Comparison of ENCODE assay signal across 16 mouse cellular contexts in genomic region chr13:88186579-88186978, GRCm38 (mm10).
DNase-seq lines count a peak whose midpoint lies in the region; TF ChIP-seq lines count a peak whose summit lies in the region.
"Had no signal": no experiment of that assay in that cellular context is flagged by ENCODE, and none has a peak within 500 bp of the region (broad histone marks: within the 10 kb centered on the region; RNA-seq: fewer than 3 reads in every experiment).

No protein-coding gene starts in this region.

- TF ChIP-seq CTCF in brain, embryonic 14.5 days (IDR thresholded peaks at IDR 0.05; ENCODE audit: borderline replicate concordance, extremely low read depth, insufficient read depth, insufficient read length) = no peak

- intact Hi-C loops in left cerebral cortex, postnatal 14 days (cut with DNase I) = no loop called here
- intact Hi-C loops in left cerebral cortex, postnatal 4 days (cut with DNase I) = no loop called here

- peak; percentile 10 to 47 for DNase-seq in frontal cortex, adult 2 months (ENCODE audit: extremely low spot score in 1 of 2, low spot score in 1 of 2)
- DNase-seq in frontal cortex, postnatal 14 days (ENCODE audit: low spot score in 2 of 2) = no peak
- DNase-seq in left cerebral cortex, postnatal 14 days (ENCODE audit: low spot score in 2 of 2) = peak; percentile 9 to 19
- no peak for DNase-seq in left cerebral cortex, postnatal 4 days
- peak; percentile 64 for DNase-seq in brain, adult 2 months (ENCODE audit: low read depth, low spot score)
- DNase-seq in brain, embryonic 14.5 days (ENCODE audit: low read depth) = peak; percentile 8
- no peak for DNase-seq in lung, adult 18-20 months
- DNase-seq: adrenal gland, adult 2 months; adrenal gland, postnatal 25 days; cerebellum, adult 11 months; cerebellum, adult 8-10 months; cerebellum, postnatal 14 days; embryo, embryonic 11 days; gastrocnemius, postnatal 10 days; heart, adult 18-20 months; heart, postnatal 14 days had no signal

- no peak for TF ChIP-seq POLR2A in brain, embryonic 14.5 days (IDR thresholded peaks at IDR 0.05; ENCODE audit: borderline replicate concordance, extremely low read depth, insufficient read depth, insufficient read length, poor library complexity, severe bottlenecking)

Comparison
In these comparisons a context has a peak if more than half of its experiments do, and no peak if none do; other contexts are left out.
1. DNase-seq: peak in frontal cortex, adult 2 months (2 of 2), left cerebral cortex, postnatal 14 days (2 of 2), brain, adult 2 months (single experiment) and brain, embryonic 14.5 days (single experiment); none in frontal cortex, postnatal 14 days (0 of 2), left cerebral cortex, postnatal 4 days (single experiment) and lung, adult 18-20 months (0 of 2).